Mouse (Mus musculus): Measurements from ENCODE around the gene Spats1. TPM values are rescaled to one million over a fixed set of nuclear protein-coding genes. Genes with fewer than 3 reads are reported as not detected.

Spats1 gene
- polyA plus RNA-seq, 1 experiment from 2014 or later, result 0.52 TPM

DNA sequence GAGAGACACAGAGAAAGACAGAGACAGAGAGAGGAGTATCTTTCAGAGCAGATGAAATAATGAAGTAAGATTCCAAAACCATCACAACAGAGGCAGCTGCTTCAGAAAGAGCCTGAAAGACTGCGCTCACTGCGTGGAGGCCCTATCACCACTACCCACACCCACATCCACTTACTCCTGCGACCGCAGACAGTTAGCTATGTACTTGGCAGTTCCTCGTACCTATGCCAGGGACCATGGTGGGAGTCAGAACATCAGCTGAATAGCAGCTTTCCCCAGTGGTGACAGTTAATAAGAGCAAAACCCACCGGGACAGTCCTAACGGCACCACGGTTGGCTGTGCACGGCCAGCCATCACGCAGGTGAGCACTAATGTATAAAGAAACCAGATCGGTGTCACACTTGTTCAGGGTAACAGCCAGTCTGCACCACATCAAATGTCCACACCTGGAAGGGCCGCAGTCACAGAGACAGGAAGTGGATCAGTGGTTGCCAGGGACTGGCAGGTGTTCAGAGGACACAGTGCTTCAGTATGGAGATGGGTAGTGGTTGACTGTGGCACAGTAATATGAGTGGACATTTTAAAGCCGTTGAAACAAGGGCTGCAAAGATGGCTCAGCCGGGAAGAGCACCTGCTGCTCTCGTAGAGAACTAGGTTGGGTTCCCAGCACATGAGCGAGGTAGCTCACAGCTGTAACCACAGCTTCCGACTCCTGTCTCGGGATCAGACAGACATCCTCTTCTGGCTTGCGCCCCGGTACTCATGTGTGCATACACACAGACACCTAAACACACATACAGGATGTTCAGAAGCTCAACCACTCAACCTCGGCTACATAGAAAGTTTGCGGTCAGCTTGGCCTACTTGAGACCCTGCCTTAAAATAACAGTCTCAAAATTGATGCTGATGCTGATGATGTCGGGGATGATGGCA is 13.4 kb upstream of the Spats1 start:
- Histone ChIP-seq H3K27ac (no peak overlapping the region), H3K4me3 (no peak overlapping the region), H3K9me3 (no peaks in the 10 kb centered on the region), H3K27me3 (0 out of 2 replicates have a peak, but pooled peaks cover 4% of the 10 kb centered on the region), H3K4me2 (no peak overlapping the region), H3K9ac (no peak overlapping the region), H3K4me1 (no peaks in the 10 kb centered on the region), H3K36me3 (no peaks in the 10 kb centered on the region)
- ATAC-seq (ENCODE audit: borderline replicate concordance, extremely low read depth, low FRiP score, low TSS enrichment), result no peak
- WGBS, result 82% methylated on average over 23 of the region's 23 CpGs

- Histone ChIP-seq H3K4me1 (no peaks in the 10 kb centered on the region), H3K36me3 (no peaks in the 10 kb centered on the region), H3K9me3 (no peaks in the 10 kb centered on the region), H3K4me2 (no peak overlapping the region), H3K27ac (no peak overlapping the region), H3K4me3 (no peak overlapping the region), H3K27me3 (0 out of 2 replicates have a peak, but pooled peaks cover 4% of the 10 kb centered on the region), H3K9ac (no peak overlapping the region)
- ATAC-seq (ENCODE audit: borderline replicate concordance, extremely low read depth, low FRiP score, low TSS enrichment), result no peak
- 7% methylated on average over 5 of the region's 5 CpGs for WGBS
These were observed 12.0 kb upstream of the Spats1 start for GRCm38 (mm10) chr17:45487216-45487615.

DNA sequence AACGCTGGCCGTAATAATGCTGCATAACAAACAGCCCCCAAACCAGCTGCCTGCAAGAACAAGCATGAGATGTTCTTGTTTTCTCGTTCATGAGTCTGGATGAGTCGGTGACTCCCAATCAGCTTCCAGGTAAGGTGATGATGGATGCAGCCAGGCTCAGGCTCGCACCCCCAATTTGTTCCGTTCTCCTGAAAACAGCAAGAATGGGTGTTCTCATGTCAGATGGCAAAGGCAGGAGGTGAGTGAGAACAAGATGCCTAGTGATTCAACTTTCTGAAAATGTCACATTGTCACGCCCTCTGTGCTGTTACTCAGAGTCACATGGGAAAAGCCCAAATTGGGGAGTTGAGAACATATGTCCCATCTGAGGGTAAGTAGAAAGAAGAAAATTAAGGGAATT is 10.4 kb upstream of the Spats1 start:
- 0 out of 2 replicates have a peak, but pooled peaks cover 4% of the 10 kb centered on the region for H3K27me3 ChIP-seq
- no peak overlapping the region for H3K27ac ChIP-seq
- H3K36me3 ChIP-seq, result no peaks in the 10 kb centered on the region
- H3K9ac ChIP-seq, result no peak overlapping the region
- H3K4me2 ChIP-seq, result no peak overlapping the region
- no peak overlapping the region for H3K4me3 ChIP-seq
- WGBS, result 83% methylated on average over 7 of the region's 7 CpGs
- H3K9me3 ChIP-seq, result no peaks in the 10 kb centered on the region
- ATAC-seq (ENCODE audit: borderline replicate concordance, extremely low read depth, low FRiP score, low TSS enrichment), result no peak
- no peaks in the 10 kb centered on the region for H3K4me1 ChIP-seq

GRCm38 (mm10) chr17:45480429-45480828 is 5.2 kb upstream of the Spats1 start:
- ATAC-seq (ENCODE audit: borderline replicate concordance, extremely low read depth, low FRiP score, low TSS enrichment), result no peak
- Histone ChIP-seq H3K27me3 (peaks cover 8% of the 10 kb centered on the region; the same call in 1 of the 2 replicates), H3K9ac (no peak overlapping the region), H3K9me3 (no peaks in the 10 kb centered on the region), H3K4me1 (no peaks in the 10 kb centered on the region), H3K27ac (no peak overlapping the region), H3K4me2 (no peak overlapping the region), H3K36me3 (no peaks in the 10 kb centered on the region), H3K4me3 (no peak overlapping the region)
- WGBS, result 33% methylated on average over 2 of the region's 2 CpGs

- no peak overlapping the region for H3K4me2 ChIP-seq
- no peak for ATAC-seq (ENCODE audit: borderline replicate concordance, extremely low read depth, low FRiP score, low TSS enrichment)
- no peaks in the 10 kb centered on the region for H3K36me3 ChIP-seq
- H3K4me3 ChIP-seq, result no peak overlapping the region
- H3K27me3 ChIP-seq, result peaks cover 19% of the 10 kb centered on the region
- H3K9ac ChIP-seq, result no peak overlapping the region
- no peak overlapping the region for H3K27ac ChIP-seq
- WGBS, result 8% methylated on average over 12 of the region's 12 CpGs
- H3K9me3 ChIP-seq, result no peaks in the 10 kb centered on the region
- peaks cover 8% of the 10 kb centered on the region for H3K4me1 ChIP-seq
These were observed 3.1 kb upstream of the Spats1 start for GRCm38 (mm10) chr17:45478234-45478825.

- Histone ChIP-seq H3K36me3 (no peaks in the 10 kb centered on the region), H3K9me3 (no peaks in the 10 kb centered on the region), H3K4me1 (peaks cover 8% of the 10 kb centered on the region), H3K9ac (no peak overlapping the region), H3K27ac (no peak overlapping the region), H3K4me2 (peak overlapping the region; percentile 65), H3K27me3 (peaks cover 19% of the 10 kb centered on the region), H3K4me3 (peak overlapping the region; percentile 41)
- WGBS, result 61% methylated on average over 8 of the region's 8 CpGs
- no peak for ATAC-seq (ENCODE audit: borderline replicate concordance, extremely low read depth, low FRiP score, low TSS enrichment)
These were observed 1.1 kb downstream of the Spats1 start for GRCm38 (mm10) chr17:45474146-45474545.

- no peak overlapping the region for H3K27ac ChIP-seq
- no peaks in the 10 kb centered on the region for H3K36me3 ChIP-seq
- H3K9ac ChIP-seq, result no peak overlapping the region
- H3K4me3 ChIP-seq, result no peak overlapping the region
- no peak overlapping the region for H3K4me2 ChIP-seq
- no peaks in the 10 kb centered on the region for H3K9me3 ChIP-seq
- peaks cover 19% of the 10 kb centered on the region for H3K27me3 ChIP-seq
- ATAC-seq (ENCODE audit: borderline replicate concordance, extremely low read depth, low FRiP score, low TSS enrichment), result no peak
- WGBS, result 69% methylated on average over 6 of the region's 6 CpGs
- H3K4me1 ChIP-seq, result peaks cover 8% of the 10 kb centered on the region
These were observed 1.5 kb downstream of the Spats1 start for GRCm38 (mm10) chr17:45473667-45474066.

DNA sequence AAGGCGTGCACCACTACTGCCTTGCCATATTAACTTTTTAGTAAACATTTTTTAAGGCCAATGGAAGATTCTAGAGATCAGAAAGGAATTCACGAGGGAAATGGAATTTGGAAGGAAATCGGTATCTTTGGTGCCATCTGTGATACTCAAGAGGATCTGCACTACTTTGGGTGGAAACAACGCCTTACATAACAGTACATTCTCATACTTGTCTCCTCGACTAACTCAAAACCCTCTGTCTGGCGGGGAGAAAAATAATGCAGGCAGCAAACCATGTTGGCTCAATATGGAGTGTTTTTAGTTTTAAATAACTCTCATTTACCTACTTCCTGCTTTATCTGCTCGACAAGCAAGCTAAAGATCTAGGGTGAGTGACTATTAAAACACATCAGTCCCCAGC is 4.5 kb downstream of the Spats1 start:
- WGBS, result 74% methylated on average over 7 of the region's 7 CpGs
- Histone ChIP-seq H3K9ac (no peak overlapping the region), H3K36me3 (no peaks in the 10 kb centered on the region), H3K4me1 (peaks cover 8% of the 10 kb centered on the region), H3K27ac (no peak overlapping the region), H3K9me3 (no peaks in the 10 kb centered on the region), H3K27me3 (peaks cover 11% of the 10 kb centered on the region), H3K4me3 (no peak overlapping the region), H3K4me2 (no peak overlapping the region)
- no peak for ATAC-seq (ENCODE audit: borderline replicate concordance, extremely low read depth, low FRiP score, low TSS enrichment)

GRCm38 (mm10) chr17:45468302-45468701 is 6.9 kb downstream of the Spats1 start:
- no peaks in the 10 kb centered on the region for H3K4me1 ChIP-seq
- no peaks in the 10 kb centered on the region for H3K36me3 ChIP-seq
- H3K4me2 ChIP-seq, result no peak overlapping the region
- H3K27ac ChIP-seq, result no peak overlapping the region
- no peak overlapping the region for H3K4me3 ChIP-seq
- WGBS, result 83% methylated on average over 5 of the region's 5 CpGs
- no peak overlapping the region for H3K9ac ChIP-seq
- no peak for ATAC-seq (ENCODE audit: borderline replicate concordance, extremely low read depth, low FRiP score, low TSS enrichment)
- H3K27me3 ChIP-seq, result no peaks in the 10 kb centered on the region
- no peaks in the 10 kb centered on the region for H3K9me3 ChIP-seq

DNA sequence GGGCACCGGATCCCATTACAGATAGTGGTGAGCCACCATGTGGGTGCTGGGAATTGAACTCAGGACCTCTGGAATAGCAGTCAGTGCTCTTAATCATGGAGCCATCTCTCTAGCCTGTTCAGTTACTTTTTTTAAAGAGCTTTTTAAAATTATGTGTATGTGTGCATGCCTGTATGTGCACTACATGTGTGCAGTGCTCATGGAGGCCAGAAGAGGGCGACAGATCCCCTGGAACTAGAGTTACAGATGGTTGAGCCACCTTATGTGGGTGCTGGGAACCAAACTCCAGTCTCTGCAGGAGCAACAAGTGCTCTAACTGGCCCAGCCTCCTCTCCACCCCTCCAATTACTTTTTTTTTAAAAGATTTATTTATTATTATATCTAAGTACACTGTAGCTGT is 8.5 kb downstream of the Spats1 start:
- Histone ChIP-seq H3K27ac (no peak overlapping the region), H3K9me3 (no peaks in the 10 kb centered on the region), H3K27me3 (no peaks in the 10 kb centered on the region), H3K4me1 (no peaks in the 10 kb centered on the region), H3K36me3 (no peaks in the 10 kb centered on the region), H3K4me3 (no peak overlapping the region), H3K4me2 (no peak overlapping the region), H3K9ac (no peak overlapping the region)
- ATAC-seq (ENCODE audit: borderline replicate concordance, extremely low read depth, low FRiP score, low TSS enrichment), result no peak
- WGBS, result 58% methylated on average over 2 of the region's 2 CpGs

GRCm38 (mm10) chr17:45464255-45464654 is 11.0 kb downstream of the Spats1 start:
- H3K4me2 ChIP-seq, result no peak overlapping the region
- ATAC-seq (ENCODE audit: borderline replicate concordance, extremely low read depth, low FRiP score, low TSS enrichment), result no peak
- no peaks in the 10 kb centered on the region for H3K9me3 ChIP-seq
- H3K9ac ChIP-seq, result no peak overlapping the region
- H3K4me1 ChIP-seq, result no peaks in the 10 kb centered on the region
- no peaks in the 10 kb centered on the region for H3K36me3 ChIP-seq
- H3K27ac ChIP-seq, result no peak overlapping the region
- WGBS, result 82% methylated on average over 9 of the region's 9 CpGs
- no peak overlapping the region for H3K4me3 ChIP-seq
- H3K27me3 ChIP-seq, result no peaks in the 10 kb centered on the region

GRCm38 (mm10) chr17:45462506-45462905 is 12.7 kb downstream of the Spats1 start:
- Histone ChIP-seq H3K4me1 (no peaks in the 10 kb centered on the region), H3K4me3 (no peak overlapping the region), H3K4me2 (no peak overlapping the region), H3K9ac (no peak overlapping the region), H3K36me3 (no peaks in the 10 kb centered on the region), H3K9me3 (no peaks in the 10 kb centered on the region), H3K27me3 (no peaks in the 10 kb centered on the region), H3K27ac (no peak overlapping the region)
- ATAC-seq (ENCODE audit: borderline replicate concordance, extremely low read depth, low FRiP score, low TSS enrichment), result no peak
- WGBS, result 99% methylated on average over 4 of the region's 4 CpGs
